Mouse (Mus musculus) heart, adult 8-10 months (tissue): ENCODE data around the gene Tepsin. TPM values are rescaled to one million over a fixed set of nuclear protein-coding genes. Genes with fewer than 3 reads are reported as not detected.

ENCODE experiments used
- DNase-seq: peaks from one replicate; pipeline ENCODE4 v3.0.0; 2022; ENCODE audit warnings: low spot score
- total RNA-seq, 4 experiments: library from RNA; stranded (reverse); gene quantifications; 2 replicates each; pipeline ENCODE4 v1.2.4; 2022

The Tepsin gene
- total RNA-seq, 4 experiments from 2014 or later, result 4.8 to 7.0 (median 6.9) TPM

- peak; percentile 44 for DNase-seq
Measured at GRCm38 (mm10) chr11:120111033-120111432, 12.5 kb upstream of the Tepsin start.

GRCm38 (mm10) chr11:120110554-120110953 is 12.0 kb upstream of the Tepsin start:
- DNase-seq, result no peak

- DNase-seq, result no peak
Measured at GRCm38 (mm10) chr11:120109558-120110210, 11.2 kb upstream of the Tepsin start.

- no peak for DNase-seq
Measured at GRCm38 (mm10) chr11:120107796-120108195, 9.3 kb upstream of the Tepsin start.

- DNase-seq, result no peak
Measured at GRCm38 (mm10) chr11:120107026-120107425, 8.5 kb upstream of the Tepsin start.

- no peak for DNase-seq
Measured at GRCm38 (mm10) chr11:120103431-120103997, 5.0 kb upstream of the Tepsin start.

- DNase-seq, result peak; percentile 60
Measured at GRCm38 (mm10) chr11:120101036-120101435, 2.5 kb upstream of the Tepsin start.

GRCm38 (mm10) chr11:120092817-120093591 is 5.5 kb downstream of the Tepsin start:
- DNase-seq, result no peak

GRCm38 (mm10) chr11:120090661-120091060 is 7.9 kb downstream of the Tepsin start:
- no peak for DNase-seq

- peak; percentile 98 for DNase-seq
Measured at GRCm38 (mm10) chr11:120086702-120087152, 11.8 kb downstream of the Tepsin start, which contains the start of gene Cep131. Cep131 (minus strand) TSS chr11:120086827.

- no peak for DNase-seq
Measured at GRCm38 (mm10) chr11:120085891-120086627, 12.5 kb downstream of the Tepsin start.

GRCm38 (mm10) chr11:120080282-120080681 is 18.2 kb downstream of the Tepsin start:
- DNase-seq, result no peak

GRCm38 (mm10) chr11:120076191-120076590 is 22.3 kb downstream of the Tepsin start:
- no peak for DNase-seq

- no peak for DNase-seq
Measured at GRCm38 (mm10) chr11:120072986-120073647, 25.4 kb downstream of the Tepsin start.

- no peak for DNase-seq
Measured at GRCm38 (mm10) chr11:120071731-120072320, 26.7 kb downstream of the Tepsin start.

- DNase-seq, result no peak
Measured at GRCm38 (mm10) chr11:120071065-120071464, 27.5 kb downstream of the Tepsin start.

GRCm38 (mm10) chr11:120070286-120070930 is 28.1 kb downstream of the Tepsin start:
- no peak for DNase-seq

- DNase-seq, result no peak
Measured at GRCm38 (mm10) chr11:120069261-120069660, 29.3 kb downstream of the Tepsin start.

GRCm38 (mm10) chr11:120067834-120068233 is 30.7 kb downstream of the Tepsin start:
- no peak for DNase-seq

- peak; percentile 29 for DNase-seq
Measured at GRCm38 (mm10) chr11:120065291-120065690, 33.2 kb downstream of the Tepsin start.
